Mouse (Mus musculus) forebrain, embryonic 11.5 days (tissue): Measurements from ENCODE around the gene Rbm4b. TPM values are rescaled to one million over a fixed set of nuclear protein-coding genes. Genes with fewer than 3 reads are reported as not detected.

Source experiments
- polyA plus RNA-seq: library from polyadenylated mRNA; unstranded; fragments of >200 nt; fragmentation: Nextera tagmentation; extraction: Ambion mirVana; gene quantifications from 2 replicates; pipeline ENCODE4 v1.2.1, GENCODE M21; 2014

Gene Rbm4b
- polyA plus RNA-seq, 1 experiment from 2014 or later: 136 TPM

Other genes starting within 250 kb of the Rbm4b start
- gene Pcx, start 246.0 kb upstream of the Rbm4b start, polyA plus RNA-seq: 18.5 and 19.3 TPM in 2 replicates
- gene Lrfn4, start 140.8 kb upstream of the Rbm4b start, polyA plus RNA-seq: 8.5 and 12.0 TPM in 2 replicates
- gene Rce1, start 130.9 kb upstream of the Rbm4b start, polyA plus RNA-seq: 60.1 and 67.2 TPM in 2 replicates
- 4.6 and 4.9 TPM in 2 replicates for gene Gm960, start 57.8 kb upstream of the Rbm4b start, polyA plus RNA-seq
- 15.2 and 16.7 TPM in 2 replicates for gene Sptbn2, start 45.3 kb upstream of the Rbm4b start, polyA plus RNA-seq
- gene Rbm4, start 37.4 kb downstream of the Rbm4b start, polyA plus RNA-seq: 100 and 110 TPM in 2 replicates
- 15.0 and 31.9 TPM in 2 replicates for gene Gm21992, start 55.1 kb downstream of the Rbm4b start, polyA plus RNA-seq
- gene Rbm14, start 55.1 kb downstream of the Rbm4b start, polyA plus RNA-seq: 139 and 144 TPM in 2 replicates
- 36.4 and 37.9 TPM in 2 replicates for gene Ccs, start 82.8 kb downstream of the Rbm4b start, polyA plus RNA-seq
- 0.11 and 0.17 TPM in 2 replicates for gene Ccdc87, start 82.9 kb downstream of the Rbm4b start, polyA plus RNA-seq
- gene Ctsf, start 98.6 kb downstream of the Rbm4b start, polyA plus RNA-seq: 20.2 and 27.6 TPM in 2 replicates
- gene Actn3, start 121.4 kb downstream of the Rbm4b start, polyA plus RNA-seq: 1.8 and 2.2 TPM in 2 replicates
- gene Zdhhc24, start 122.2 kb downstream of the Rbm4b start, polyA plus RNA-seq: 12.3 and 15.7 TPM in 2 replicates
- 8.7 and 13.9 TPM in 2 replicates for gene Bbs1, start 150.1 kb downstream of the Rbm4b start, polyA plus RNA-seq
- gene Dpp3, start 171.8 kb downstream of the Rbm4b start, polyA plus RNA-seq: 152 and 172 TPM in 2 replicates
- gene Peli3, start 186.6 kb downstream of the Rbm4b start, polyA plus RNA-seq: 2.1 and 2.5 TPM in 2 replicates
- gene Mrpl11, start 205.7 kb downstream of the Rbm4b start, polyA plus RNA-seq: 136 and 145 TPM in 2 replicates
- gene Npas4, start 233.8 kb downstream of the Rbm4b start, polyA plus RNA-seq: not detected in 2 replicates